Mouse (Mus musculus): Measurements from ENCODE around the gene Sepsecs. TPM values are rescaled to one million over a fixed set of nuclear protein-coding genes. Genes with fewer than 3 reads are reported as not detected.
"Not testable (repeated sequence)": the region's sequence is repeated elsewhere in the genome, so short reads cannot be mapped to it uniquely, and the experiment has no call there.

The Sepsecs gene
- polyA plus RNA-seq (2014; fragmentation: Nextera tagmentation; extraction: Ambion mirVana), result 7.5 and 8.0 TPM in 2 replicates

DNA sequence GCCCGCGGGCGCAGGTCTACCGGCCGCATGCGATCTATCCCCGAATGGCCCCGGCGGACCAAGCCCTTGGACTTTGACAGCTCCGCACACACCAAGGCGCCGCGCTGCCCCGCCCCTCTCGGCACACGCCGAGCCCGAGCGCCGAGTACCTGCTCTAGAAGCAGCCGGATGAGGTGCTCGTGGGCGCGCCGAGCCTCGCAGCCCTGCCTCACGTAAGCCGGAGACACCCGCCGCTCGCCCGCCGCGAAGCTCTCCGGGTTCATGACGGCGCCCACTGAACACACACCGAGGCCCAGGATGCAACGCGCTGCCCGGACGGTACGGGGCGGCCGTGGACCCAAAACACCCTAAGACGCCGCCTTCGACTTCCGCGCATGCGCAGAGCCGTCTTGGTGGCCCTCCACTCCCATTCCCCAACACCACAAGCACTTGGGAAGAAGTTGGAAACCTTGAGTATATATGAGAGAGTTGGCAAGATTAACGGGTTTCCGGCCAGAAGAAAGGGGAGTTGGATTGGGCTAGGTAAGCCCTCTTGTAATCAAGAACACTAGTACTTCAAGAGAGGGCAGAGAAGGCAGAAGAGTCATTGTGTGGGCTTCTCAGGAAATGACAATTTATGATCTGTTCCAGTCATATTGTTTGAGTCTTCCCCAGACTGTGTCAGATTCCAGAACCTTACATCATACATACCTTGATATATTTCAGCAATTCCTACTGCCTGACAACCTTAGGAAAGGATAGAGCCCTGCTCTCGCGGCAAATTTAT lies at the start of gene Sepsecs:
Sepsecs (minus strand) TSS at position 283 of the 766 bp plus-strand sequence.
- Histone ChIP-seq H3K27ac (replicated peaks; ENCODE audit: low read depth, low read length) (no peak within 1 kb of the TSS), H3K36me3 (replicated peaks; ENCODE audit: control insufficient read depth, insufficient read depth, low read depth, low read length) (no peaks in the 10 kb centered on the region), H3K4me2 (ENCODE audit: low read depth, low read length) (peak within 1 kb of the TSS; percentile 59), H3K27me3 (ENCODE audit: control insufficient read depth, insufficient read depth, low read length) (no peaks in the 10 kb centered on the region), H3K9ac (replicated peaks; ENCODE audit: low read length) (peak within 1 kb of the TSS; percentile 80), H3K4me3 (ENCODE audit: low read depth, low read length) (peak within 1 kb of the TSS; percentile 78), H3K4me1 (ENCODE audit: control insufficient read depth, insufficient read depth, low read length) (no peaks in the 10 kb centered on the region), H3K9me3 (replicated peaks; ENCODE audit: control insufficient read depth, low read length) (no peaks in the 10 kb centered on the region)
- DNase-seq (ENCODE audit: low spot score), result peak; percentile 93
- 4% methylated on average over 54 of the region's 56 CpGs for WGBS
- peak; percentile 97 for ATAC-seq (replicated peaks; ENCODE audit: insufficient number of reproducible peaks, low FRiP score, low TSS enrichment, low read depth)

- H3K27ac ChIP-seq (replicated peaks; ENCODE audit: low read depth, low read length), result no peak overlapping the region
- H3K4me3 ChIP-seq (ENCODE audit: low read depth, low read length), result no peak overlapping the region
- H3K36me3 ChIP-seq (replicated peaks; ENCODE audit: control insufficient read depth, insufficient read depth, low read depth, low read length), result no peaks in the 10 kb centered on the region
- no peak overlapping the region for H3K4me2 ChIP-seq (ENCODE audit: low read depth, low read length)
- H3K9me3 ChIP-seq (replicated peaks; ENCODE audit: control insufficient read depth, low read length), result no peaks in the 10 kb centered on the region
- ATAC-seq (replicated peaks; ENCODE audit: insufficient number of reproducible peaks, low FRiP score, low TSS enrichment, low read depth), result no peak
- H3K9ac ChIP-seq (replicated peaks; ENCODE audit: low read length), result no peak overlapping the region
- no peak for DNase-seq (ENCODE audit: low spot score)
- 84% methylated on average over 5 of the region's 5 CpGs for WGBS
- no peaks in the 10 kb centered on the region for H3K4me1 ChIP-seq (ENCODE audit: control insufficient read depth, insufficient read depth, low read length)
- H3K27me3 ChIP-seq (ENCODE audit: control insufficient read depth, insufficient read depth, low read length), result no peaks in the 10 kb centered on the region
These were observed 47.4 kb upstream of the Sepsecs start for GRCm38 (mm10) chr5:52716742-52717448.

DNA sequence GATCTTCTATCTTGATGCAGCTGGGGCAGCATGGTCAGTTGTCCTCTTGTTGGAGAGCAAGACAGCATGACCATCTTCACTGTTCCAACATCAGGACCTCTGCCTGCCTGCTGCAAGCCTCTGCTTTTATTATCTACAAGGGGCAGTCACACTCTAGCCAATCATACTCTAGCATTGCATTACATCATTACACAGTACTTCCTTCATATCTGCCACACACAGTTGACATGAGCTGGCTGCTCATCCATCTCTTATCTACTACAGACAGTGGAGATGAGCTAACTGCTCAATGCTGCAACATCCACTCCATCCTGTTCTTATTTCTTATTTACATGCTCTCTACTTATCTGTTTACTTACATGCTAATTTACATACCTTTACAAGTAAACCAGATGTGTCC lies 43.2 kb upstream of the Sepsecs start:
- no peak overlapping the region for H3K4me2 ChIP-seq (ENCODE audit: low read depth, low read length)
- no peaks in the 10 kb centered on the region for H3K27me3 ChIP-seq (ENCODE audit: control insufficient read depth, insufficient read depth, low read length)
- H3K27ac ChIP-seq (replicated peaks; ENCODE audit: low read depth, low read length), result no peak overlapping the region
- DNase-seq (ENCODE audit: low spot score), result no peak
- H3K9ac ChIP-seq (replicated peaks; ENCODE audit: low read length), result no peak overlapping the region
- no peaks in the 10 kb centered on the region for H3K36me3 ChIP-seq (replicated peaks; ENCODE audit: control insufficient read depth, insufficient read depth, low read depth, low read length)
- no peaks in the 10 kb centered on the region for H3K9me3 ChIP-seq (replicated peaks; ENCODE audit: control insufficient read depth, low read length)
- H3K4me3 ChIP-seq (ENCODE audit: low read depth, low read length), result no peak overlapping the region
- ATAC-seq (replicated peaks; ENCODE audit: insufficient number of reproducible peaks, low FRiP score, low TSS enrichment, low read depth), result no peak; the same call in 1 of the 2 replicates
- H3K4me1 ChIP-seq (ENCODE audit: control insufficient read depth, insufficient read depth, low read length), result no peaks in the 10 kb centered on the region

DNA sequence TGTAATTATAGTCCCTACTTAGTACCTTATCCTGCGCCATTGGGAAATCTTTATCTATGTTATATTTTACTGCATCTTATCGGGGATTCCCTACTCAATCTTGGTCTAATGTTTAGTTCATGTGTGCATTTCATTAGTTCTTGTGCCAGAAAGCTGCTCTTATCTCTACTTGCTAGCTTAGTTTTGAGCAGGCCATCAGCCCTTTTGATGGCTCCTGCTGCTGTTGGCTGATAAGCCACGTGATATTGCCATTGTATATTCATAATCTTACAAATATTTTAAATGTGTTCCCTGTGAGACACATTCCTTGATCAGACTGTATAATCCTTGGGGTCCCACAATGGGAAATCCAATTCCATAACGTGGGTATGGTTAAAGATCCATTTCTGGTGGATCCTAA lies 35.1 kb upstream of the Sepsecs start:
- no peaks in the 10 kb centered on the region for H3K9me3 ChIP-seq (replicated peaks; ENCODE audit: control insufficient read depth, low read length)
- H3K4me3 ChIP-seq (ENCODE audit: low read depth, low read length), result no peak overlapping the region
- ATAC-seq (replicated peaks; ENCODE audit: insufficient number of reproducible peaks, low FRiP score, low TSS enrichment, low read depth) (no peak), DNase-seq (ENCODE audit: low spot score) (no peak)
- 80% methylated on average over 4 of the region's 4 CpGs for WGBS
- H3K4me1 ChIP-seq (ENCODE audit: control insufficient read depth, insufficient read depth, low read length), result no peaks in the 10 kb centered on the region
- no peak overlapping the region for H3K9ac ChIP-seq (replicated peaks; ENCODE audit: low read length)
- H3K27ac ChIP-seq (replicated peaks; ENCODE audit: low read depth, low read length), result no peak overlapping the region
- no peaks in the 10 kb centered on the region for H3K36me3 ChIP-seq (replicated peaks; ENCODE audit: control insufficient read depth, insufficient read depth, low read depth, low read length)
- no peaks in the 10 kb centered on the region for H3K27me3 ChIP-seq (ENCODE audit: control insufficient read depth, insufficient read depth, low read length)
- H3K4me2 ChIP-seq (ENCODE audit: low read depth, low read length), result no peak overlapping the region

GRCm38 (mm10) chr5:52697882-52698440 lies 28.5 kb upstream of the Sepsecs start:
- not testable (repeated sequence) for H3K27me3 ChIP-seq (ENCODE audit: control insufficient read depth, insufficient read depth, low read length); H3K4me3 ChIP-seq (ENCODE audit: low read depth, low read length); H3K9ac ChIP-seq (replicated peaks; ENCODE audit: low read length); DNase-seq (ENCODE audit: low spot score); H3K4me1 ChIP-seq (ENCODE audit: control insufficient read depth, insufficient read depth, low read length); H3K9me3 ChIP-seq (replicated peaks; ENCODE audit: control insufficient read depth, low read length); H3K27ac ChIP-seq (replicated peaks; ENCODE audit: low read depth, low read length); H3K36me3 ChIP-seq (replicated peaks; ENCODE audit: control insufficient read depth, insufficient read depth, low read depth, low read length); ATAC-seq (replicated peaks; ENCODE audit: insufficient number of reproducible peaks, low FRiP score, low TSS enrichment, low read depth); H3K4me2 ChIP-seq (ENCODE audit: low read depth, low read length)
- WGBS, result 81% methylated on average over 7 of the region's 7 CpGs

DNA sequence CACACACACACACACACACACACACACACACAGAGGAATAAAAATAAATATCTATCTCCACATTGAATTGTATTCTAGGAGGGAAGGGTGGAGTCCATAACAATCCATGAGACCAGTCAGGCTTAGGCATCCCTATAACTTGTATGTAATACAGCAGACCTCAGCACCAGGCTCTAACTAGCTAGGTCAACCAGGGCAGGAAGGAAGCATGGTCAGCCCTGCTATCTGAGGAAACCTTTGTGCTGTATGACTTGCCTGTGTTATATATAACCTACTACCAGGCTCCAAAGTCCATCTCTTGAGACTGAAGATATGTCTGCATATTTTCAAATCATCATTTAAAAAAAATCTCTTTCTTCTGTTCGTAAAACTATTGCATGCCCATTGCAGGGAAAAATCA lies 27.8 kb upstream of the Sepsecs start:
- 85% methylated on average over 1 of the region's 1 CpGs for WGBS
- H3K9me3 ChIP-seq (replicated peaks; ENCODE audit: control insufficient read depth, low read length), result no peaks in the 10 kb centered on the region
- ATAC-seq (replicated peaks; ENCODE audit: insufficient number of reproducible peaks, low FRiP score, low TSS enrichment, low read depth) (no peak), DNase-seq (ENCODE audit: low spot score) (no peak)
- no peaks in the 10 kb centered on the region for H3K36me3 ChIP-seq (replicated peaks; ENCODE audit: control insufficient read depth, insufficient read depth, low read depth, low read length)
- no peak overlapping the region for H3K4me2 ChIP-seq (ENCODE audit: low read depth, low read length)
- H3K4me3 ChIP-seq (ENCODE audit: low read depth, low read length), result no peak overlapping the region
- no peaks in the 10 kb centered on the region for H3K27me3 ChIP-seq (ENCODE audit: control insufficient read depth, insufficient read depth, low read length)
- no peaks in the 10 kb centered on the region for H3K4me1 ChIP-seq (ENCODE audit: control insufficient read depth, insufficient read depth, low read length)
- H3K27ac ChIP-seq (replicated peaks; ENCODE audit: low read depth, low read length), result no peak overlapping the region
- no peak overlapping the region for H3K9ac ChIP-seq (replicated peaks; ENCODE audit: low read length)

- H3K4me1 ChIP-seq (ENCODE audit: control insufficient read depth, insufficient read depth, low read length), result no peaks in the 10 kb centered on the region
- H3K9ac ChIP-seq (replicated peaks; ENCODE audit: low read length), result no peak overlapping the region
- no peak for DNase-seq (ENCODE audit: low spot score)
- no peak overlapping the region for H3K4me2 ChIP-seq (ENCODE audit: low read depth, low read length)
- 77% methylated on average over 6 of the region's 6 CpGs for WGBS
- no peak overlapping the region for H3K27ac ChIP-seq (replicated peaks; ENCODE audit: low read depth, low read length)
- no peak overlapping the region for H3K4me3 ChIP-seq (ENCODE audit: low read depth, low read length)
- H3K36me3 ChIP-seq (replicated peaks; ENCODE audit: control insufficient read depth, insufficient read depth, low read depth, low read length), result no peaks in the 10 kb centered on the region
- H3K9me3 ChIP-seq (replicated peaks; ENCODE audit: control insufficient read depth, low read length), result no peaks in the 10 kb centered on the region
- H3K27me3 ChIP-seq (ENCODE audit: control insufficient read depth, insufficient read depth, low read length), result no peaks in the 10 kb centered on the region
- no peak for ATAC-seq (replicated peaks; ENCODE audit: insufficient number of reproducible peaks, low FRiP score, low TSS enrichment, low read depth)
These were observed 18.4 kb upstream of the Sepsecs start for GRCm38 (mm10) chr5:52687741-52688455.

Measured in embryonic facial prominence, embryonic 11.5 days (tissue).